Mouse (Mus musculus) embryo, embryonic 9.5 days (tissue): ENCODE measurements around the gene Pea15a.
"Not testable (repeated sequence)": the region's sequence is repeated elsewhere in the genome, so short reads cannot be mapped to it uniquely, and the experiment has no call there.

Experiments used
- DNase-seq: peaks from one replicate; pipeline ENCODE4 v3.0.0-alpha.2; 2017; ENCODE audit errors: extremely low spot score

Gene Pea15a

DNA sequence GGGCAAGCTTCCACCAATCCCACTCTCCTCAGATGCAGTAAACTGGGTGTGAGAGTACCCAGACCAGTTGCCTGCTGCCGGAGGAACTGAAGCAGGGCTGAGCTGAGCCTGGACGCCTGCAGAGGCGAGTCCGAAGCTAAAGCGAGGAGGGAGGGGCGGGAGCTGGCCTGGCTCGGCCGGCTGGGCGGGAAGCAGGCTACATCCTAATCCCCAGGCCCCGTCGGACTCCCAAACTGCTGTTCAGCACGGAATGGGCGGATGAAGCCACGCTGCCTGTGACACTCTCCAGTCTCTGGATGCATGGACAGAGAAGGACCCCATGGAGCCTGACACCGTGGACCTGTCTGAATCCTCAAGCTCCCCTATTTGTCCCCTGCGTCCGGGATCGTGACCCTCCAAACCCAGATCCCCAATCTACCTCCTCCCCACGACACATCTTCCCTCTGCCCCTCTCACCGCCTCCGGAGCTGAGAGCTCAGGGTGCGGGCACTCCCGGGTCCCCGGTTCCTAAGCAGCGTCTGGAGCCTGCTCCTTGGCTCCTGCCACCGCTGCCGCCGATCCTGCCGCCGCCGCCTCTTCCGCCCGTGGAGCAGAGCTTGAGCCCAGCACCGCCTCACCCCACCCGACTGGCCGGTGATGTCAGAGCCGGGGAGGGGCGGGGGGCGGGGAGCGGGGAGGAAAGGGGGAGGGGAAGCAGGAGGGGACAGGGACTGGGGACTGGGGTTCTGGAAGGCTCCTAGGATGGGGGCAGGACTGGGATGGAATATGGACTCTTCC is at the start of gene Pea15a:
Pea15a (minus strand) TSS at position 664 of the 777 bp plus-strand sequence.
- peak; percentile 92 for DNase-seq

DNA sequence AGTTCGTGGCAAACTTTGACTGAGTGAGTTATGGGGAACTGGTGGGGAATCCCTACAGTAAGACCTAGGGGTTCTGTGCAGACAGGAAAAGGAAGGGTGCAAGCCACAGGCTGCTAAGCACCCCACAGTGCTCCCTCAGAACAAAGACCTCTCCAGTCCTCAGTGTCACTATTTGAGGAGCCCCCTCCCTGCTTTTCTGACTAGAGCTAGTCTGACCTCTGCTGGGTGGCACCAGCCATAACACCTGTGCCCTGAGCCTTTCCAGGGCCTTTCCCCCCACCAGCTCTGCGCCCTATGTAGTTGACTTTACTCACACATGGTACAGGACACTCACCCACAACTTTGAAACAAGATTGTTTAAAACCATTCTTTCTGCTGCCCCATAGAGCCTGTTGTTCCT is 41.1 kb upstream of the Pea15a start:
- peak; percentile 55 for DNase-seq

DNA sequence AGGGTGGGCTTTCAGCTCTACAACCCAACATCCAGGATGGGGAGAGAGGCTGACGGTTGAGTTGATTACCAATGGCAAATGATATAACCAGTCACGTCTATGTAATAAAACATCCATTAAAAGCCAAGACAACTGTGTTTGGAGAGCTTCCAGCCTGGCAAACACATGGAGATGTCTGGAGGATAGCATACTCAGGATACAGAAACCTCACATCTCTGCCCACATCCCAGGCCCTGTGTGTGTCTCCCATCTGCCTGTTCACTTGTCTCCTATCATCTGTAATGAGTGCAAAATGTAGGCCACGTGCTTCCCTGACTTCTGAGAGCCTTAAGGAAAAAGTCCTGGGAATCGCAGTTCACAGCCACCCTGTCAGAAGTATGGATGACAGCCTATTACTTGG is 40.6 kb upstream of the Pea15a start:
- DNase-seq = no peak

DNA sequence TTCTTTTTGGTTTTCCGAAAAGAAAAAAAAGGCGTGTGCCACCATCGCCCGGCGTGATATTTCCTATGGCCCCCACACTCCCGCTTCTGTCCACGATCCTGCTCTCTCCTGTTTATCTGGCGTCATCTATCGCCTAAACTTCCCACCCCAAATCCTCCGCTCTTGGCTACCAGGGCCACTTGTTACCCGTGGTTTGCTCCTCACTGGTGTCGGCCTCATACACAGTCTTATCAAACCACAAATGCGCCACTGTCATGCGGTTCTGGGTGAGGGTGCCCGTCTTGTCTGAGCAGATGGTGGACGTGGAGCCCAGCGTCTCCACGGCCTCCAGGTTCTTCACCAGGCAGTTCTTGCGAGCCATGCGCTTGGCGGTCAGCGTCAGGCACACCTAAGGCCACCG is 38.0 kb upstream of the Pea15a start:
- DNase-seq = not testable (repeated sequence)

DNA sequence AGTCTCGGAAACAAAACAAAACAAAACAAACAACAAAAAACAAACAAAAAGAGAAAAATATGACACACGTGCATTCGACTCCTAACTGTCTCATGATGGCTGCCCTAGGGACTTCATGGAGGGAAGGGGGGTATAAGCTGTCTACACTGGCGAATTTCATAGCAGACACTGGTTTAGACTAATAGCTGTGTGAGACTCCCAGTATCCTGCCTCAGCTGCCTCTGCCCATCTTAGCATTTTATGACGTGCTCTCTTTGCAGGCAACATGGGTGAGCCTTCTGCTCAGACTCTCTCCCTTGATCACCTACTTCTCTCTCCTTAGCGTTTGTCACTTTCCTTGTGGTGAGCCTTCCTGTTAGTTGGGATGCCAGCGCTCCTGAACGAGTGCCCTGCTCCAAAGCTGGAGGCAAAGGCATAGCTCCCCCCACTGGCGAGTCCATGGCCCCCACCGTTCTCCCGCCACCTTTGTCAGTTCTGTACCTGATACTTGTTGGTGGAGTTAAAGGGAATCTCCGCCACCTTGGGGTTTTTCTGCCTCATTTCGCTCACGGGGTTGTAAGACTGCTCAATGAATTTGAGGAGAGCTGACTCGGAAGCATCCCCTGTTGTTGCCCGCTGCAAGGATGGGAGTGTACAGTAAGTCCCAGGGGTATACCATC is 37.1 kb upstream of the Pea15a start:
- peak; percentile 35 for DNase-seq

DNA sequence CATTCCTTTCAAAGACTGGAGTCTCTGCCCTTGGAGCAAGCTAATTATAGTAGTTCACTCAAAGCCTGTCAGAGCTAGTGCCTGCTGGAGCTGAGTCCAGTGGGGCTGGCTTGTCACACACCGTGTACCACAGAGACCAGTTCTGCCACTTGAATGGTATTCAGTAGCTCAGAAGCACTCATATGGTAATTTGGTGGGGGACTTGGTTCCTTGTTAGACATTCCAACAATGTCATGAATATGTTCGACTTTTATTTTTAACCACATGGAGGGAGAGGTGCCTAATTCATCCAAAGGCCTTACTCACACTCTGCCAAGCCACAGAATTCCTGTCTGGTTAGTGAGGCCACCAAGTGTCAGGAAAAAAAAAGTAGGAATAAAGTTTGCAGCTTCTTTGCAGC is 35.8 kb upstream of the Pea15a start:
- DNase-seq = no peak

DNA sequence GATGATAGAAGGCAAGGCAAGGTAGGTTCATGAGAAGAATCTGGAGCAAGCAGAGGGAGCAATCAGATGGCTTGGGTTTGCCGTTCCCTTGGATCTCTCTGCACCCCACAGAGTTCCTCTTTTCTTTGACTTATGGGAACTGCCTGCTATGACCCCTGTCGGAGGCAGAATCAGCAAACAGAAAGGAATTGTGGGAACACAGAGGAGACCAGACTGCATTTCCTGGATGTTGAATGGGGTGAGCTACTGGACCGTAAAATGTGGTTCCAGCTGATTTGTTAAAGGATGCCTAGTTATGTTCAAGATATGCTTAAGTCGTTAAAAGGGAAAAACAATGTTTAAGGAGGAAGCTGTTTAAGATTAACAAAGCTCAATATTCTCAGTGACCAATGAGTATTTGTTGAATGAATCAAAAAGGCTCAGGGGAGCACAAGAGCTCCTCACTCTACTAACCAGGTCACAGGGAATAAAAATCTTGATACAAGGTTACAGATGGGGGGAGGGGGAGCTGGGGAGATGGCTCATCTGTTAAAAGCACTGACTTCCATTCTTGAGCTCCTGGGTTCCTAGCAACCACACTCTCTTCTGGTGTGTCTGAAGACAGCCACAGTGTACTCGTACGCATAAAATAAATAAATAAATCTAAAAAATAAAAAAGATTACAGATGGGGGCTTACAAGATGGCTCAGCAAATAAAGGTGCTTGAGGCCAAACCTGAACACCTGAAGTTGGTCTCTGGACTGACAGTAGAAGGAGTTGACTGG is 34.5 kb upstream of the Pea15a start:
- DNase-seq = peak; percentile 14

DNA sequence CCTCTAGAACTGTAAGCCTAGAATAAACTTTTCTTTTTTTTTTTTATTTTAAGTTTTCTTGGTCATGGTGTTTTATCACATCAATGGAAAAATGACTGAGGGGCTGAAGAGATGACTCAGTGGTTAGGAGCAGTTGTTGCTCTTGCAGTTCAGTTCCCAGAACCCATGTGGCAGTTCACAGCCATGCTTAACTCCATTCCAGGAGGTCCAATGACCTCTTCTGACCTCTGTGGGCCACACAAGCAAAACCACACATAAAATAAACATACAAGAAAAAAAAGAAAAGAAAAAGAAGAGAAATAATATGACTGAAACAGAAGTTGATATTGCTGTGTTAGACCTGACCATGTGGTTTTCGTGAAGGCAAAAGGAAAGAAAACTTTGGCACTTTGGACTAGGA is 22.6 kb upstream of the Pea15a start:
- DNase-seq = no peak

DNA sequence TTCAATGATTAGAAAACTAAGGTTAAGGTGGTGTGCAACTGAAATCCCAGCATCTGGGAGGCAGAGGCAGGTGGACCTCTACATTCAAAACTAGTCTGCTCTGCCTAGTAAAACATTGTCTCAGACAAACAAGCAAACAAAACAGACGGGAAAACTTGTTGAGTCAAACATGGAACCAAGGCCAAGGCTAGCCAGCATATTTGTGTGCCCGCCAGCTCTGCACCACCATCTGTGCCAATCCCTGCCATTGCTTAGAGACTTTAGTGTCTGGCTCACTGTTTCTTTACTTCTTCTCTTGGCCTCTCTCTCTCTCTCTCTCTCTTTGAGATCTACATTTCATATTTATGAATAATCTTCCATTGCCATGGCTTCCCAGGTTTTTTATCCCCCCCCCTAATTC is 21.6 kb upstream of the Pea15a start:
- DNase-seq = no peak

DNA sequence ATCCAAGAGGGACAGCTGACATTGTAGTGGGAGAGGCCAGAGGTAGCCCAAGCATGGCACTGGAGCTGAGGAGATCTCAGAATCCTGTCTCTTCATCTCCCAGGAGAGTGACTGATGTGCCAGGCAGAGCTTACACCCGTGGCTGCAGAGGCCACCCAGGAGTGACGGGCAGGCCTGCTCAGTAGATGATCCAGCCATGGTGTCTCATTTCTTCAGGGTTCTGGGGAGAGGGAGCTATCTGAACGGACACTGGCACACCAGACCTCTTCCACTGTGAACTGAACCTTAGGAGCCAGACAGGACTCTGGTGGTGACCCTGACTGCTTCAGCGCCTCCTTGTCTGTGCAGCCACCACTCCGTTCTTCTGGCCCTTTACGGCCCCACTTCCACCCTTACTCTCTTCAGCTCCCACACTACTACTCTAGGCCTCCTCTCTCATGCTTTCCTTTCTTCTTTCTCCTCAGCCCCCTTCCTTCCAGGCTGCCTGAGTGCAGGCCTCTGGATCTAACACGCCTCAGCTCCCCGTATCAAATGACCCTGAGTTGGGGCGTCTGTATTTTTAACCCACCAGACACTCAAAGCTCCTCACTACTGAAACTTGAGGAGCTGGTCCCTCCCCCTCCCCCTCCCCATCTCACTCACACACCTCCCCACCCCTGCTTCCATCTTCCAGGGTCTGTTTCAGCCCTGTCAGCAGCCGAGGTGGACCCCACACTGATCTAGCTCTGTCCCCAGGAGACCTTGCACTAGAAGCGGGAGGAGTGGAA is 14.9 kb upstream of the Pea15a start:
- DNase-seq = peak; percentile 49

DNA sequence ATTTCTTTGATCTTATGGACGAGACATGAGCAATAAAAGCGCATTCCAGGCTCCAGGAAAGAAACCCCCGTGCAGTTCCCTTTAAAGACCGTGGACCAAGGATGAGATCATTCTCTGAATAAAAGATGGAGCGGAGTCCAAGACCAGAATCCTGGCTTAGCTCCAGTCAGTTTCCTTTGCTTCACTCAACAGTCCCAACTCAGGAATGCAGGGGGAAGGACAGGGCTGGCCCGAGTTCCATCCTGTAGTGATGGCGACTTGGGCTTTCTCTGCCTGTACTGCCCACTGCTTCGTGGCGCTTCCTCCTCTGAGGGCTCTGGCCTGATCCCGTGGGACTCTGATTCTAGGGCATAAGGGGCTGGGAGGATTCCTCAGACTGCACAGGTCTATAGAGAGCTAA is 13.8 kb upstream of the Pea15a start:
- peak; percentile 18 for DNase-seq

DNA sequence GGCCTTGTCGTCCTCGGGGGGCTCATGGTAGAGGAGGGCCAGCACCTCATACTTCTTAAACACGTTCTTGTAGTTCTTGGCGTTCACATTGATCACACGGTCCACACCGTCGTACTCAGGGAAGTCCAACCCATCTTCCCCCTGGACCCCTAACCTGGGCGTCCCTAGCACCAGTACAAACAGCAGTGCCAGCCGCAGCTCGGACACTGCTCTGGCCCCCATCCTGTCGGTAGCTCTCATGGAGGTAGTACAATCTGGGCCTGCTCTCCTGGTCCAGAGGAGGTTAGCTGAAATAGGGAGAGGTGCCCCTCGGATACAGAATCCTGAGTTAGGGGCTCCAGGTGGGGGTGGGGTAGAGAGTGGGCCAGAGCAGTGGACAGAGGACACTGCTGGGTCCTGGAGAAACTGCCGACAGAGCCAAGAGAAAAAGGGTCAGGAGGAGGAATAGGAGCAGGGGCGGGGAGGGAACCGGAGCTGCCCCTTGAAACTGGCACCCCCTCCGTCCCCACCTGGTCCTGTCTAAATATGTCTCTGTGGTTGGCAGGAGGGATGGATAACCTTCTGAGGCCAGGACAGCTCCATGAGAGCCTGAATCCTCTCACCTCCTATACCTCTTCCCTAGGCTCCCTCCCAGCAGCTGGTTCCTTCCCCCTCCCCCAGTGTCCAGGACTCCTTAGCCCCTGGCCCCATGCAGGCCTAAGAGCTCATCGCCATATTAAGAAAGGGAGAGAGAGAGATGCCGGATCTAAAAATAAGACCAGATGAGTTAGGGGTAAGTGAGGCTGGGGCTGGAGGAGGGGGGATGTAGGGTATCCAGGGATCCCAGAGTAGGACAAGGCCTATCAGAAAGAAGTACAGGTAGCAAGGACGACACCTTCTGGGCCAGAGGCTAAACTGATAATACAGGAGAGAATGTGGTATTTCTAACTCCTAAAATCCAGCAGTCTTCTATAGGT is 13.1 kb upstream of the Pea15a start, which contains the start of gene Casq1:
Casq1 (minus strand) TSS at position 418 of the 956 bp plus-strand sequence.
- DNase-seq = no peak

DNA sequence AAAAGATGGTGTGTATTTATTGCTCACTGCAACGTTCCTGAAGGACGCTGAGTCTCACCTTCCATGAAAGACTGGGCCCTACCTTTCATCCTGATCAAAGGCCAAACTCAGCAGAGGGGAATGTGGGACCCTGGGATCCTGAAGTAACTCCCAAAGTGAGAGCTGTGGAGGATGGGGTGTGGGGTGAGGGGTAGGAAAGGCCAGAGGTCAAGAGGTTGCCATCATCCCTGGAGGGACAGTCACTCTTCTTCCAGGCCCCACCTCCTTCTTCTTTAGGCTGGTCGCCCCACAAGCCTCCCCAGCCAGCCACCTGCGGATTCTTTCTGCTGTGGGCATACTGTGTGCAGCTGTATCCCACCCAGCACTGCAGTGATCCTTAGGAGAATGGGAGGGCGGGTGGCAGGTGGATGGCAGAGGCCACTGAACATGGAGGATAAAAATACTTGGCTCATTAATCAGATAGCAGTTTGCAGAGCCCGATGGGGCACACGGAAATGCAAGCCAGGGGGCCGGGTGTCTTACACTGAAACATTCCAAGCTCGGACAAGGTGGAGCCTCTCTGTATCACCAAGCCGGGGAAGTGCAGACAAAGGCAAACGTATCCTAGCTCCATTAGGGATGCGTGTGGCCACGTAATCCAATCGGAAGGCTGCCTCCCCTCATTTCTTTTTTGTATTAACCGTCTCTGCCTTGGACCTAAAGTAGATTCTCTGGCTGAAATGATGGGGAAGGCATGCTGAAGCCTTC is 11.7 kb upstream of the Pea15a start:
- DNase-seq = no peak

DNA sequence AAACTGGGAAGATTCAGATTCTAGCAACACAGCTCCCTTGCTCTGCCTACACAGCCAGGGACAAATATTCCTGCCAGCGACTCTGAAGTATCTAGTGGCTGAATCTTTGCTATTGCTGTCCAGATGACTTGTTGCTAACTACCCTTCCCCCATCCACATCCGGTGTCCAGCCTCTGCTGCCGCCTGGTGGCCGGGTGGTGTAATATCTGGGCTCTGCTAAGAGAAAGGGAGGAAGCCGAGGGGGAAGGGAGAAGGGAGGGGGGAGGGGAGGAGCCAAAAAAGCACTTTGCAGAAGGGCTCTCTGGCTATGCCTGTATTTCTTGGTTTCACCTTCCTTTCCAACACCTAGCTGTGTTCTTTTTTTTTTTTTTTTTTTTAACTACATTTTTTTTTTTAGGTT is 10.5 kb upstream of the Pea15a start:
- DNase-seq = peak; percentile 97

DNA sequence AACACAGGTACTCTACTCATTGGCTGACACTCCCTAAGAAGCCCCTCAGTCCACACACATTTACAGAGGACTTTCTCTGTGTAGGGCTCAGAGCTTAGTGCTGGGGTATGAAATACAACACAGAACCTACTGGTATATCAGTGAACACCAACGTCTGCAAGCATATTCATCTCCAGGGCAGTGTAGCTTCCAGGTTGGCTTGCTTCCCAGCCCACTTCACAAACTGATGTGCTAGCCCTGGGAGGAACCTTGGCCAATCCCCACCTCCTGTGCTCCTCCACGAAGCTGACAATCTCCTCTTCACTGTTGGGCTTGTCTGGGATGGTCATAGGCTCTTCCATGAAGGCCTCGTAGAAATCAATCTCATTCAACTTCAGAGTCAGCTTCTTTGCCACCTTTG is 8.1 kb upstream of the Pea15a start:
- no peak for DNase-seq

DNA sequence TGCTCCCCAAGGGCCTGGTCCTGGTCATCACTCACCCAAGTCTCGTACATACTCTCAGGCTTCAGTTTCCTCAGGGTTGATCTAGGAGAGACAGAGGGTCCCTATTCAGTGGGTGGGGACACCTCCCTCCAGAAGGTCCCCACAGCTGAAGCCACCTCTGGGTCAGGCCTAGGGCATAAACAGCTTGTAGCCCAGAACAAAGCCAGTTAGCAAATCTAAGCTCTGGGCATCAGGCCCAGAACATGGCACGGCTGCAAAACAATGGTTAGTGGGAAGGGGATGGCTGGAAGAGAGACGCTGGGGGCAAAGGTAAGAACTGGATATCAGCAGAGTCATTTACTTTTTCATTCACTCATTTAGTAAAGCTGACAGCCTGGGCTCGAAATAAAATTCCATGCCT is 7.2 kb upstream of the Pea15a start:
- no peak for DNase-seq

DNA sequence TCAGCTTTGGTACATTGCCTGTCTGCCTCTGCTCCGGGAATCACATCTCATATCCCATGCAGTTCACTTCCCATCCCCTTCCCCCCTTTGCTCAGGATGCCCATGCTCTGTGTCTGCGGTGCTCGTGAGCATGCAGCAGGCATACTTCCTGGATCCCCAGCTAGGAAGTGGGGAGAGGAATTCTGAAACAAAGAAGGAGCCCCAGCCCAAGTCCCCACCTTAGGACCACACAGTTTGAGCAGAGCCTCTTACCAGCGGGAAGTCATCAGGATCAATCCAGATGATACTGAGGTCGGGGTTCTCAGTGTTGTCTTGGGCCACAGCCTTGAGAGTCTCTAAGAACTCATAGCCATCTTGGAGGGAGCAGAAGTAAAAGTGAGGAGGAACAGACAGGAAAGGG is 6.2 kb upstream of the Pea15a start:
- no peak for DNase-seq

DNA sequence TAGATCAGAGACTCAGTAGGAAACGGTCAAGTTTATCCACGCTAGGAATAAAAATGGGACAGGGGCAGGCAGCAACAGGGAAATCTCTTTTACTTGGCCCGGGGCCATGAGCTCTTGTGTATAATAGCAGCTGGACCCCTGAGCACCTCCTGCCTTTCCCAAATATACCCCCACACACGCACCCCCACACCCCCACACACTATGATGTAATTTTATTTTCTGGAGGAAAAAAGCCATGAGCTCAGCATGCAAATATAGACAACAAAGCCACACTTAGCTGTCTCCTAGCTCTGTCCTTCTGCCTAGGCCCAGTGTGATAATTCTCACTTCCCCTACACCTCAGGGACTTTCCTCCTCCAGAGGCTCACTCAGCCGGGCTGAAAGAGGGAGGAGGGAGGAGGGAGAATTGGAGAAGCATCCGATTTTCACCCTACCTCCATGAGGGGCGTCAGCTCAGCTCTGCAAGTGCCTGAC is 544 bp upstream of the Pea15a start:
- no peak for DNase-seq

DNA sequence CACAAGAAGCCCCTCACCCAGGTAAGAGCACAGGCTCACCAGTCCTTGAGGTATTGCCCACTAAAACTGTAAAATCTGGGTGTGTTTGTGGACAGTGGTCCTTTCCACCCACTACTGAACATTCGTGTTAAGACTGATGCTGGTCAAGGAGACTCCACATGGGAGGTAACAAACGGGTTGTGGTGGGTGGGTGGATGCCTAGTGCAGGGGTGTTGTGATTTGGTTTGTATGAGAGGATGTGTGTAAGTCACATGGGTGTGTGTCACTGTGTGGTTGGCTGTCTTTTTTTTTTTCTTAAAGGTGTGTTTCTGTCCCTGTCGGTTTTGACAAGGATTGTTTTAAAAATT is 890 bp downstream of the Pea15a start:
- DNase-seq = no peak
